Mouse (Mus musculus) limb, embryonic 13.5 days (tissue): ENCODE data around the gene E030018B13Rik. TPM values are rescaled to one million over a fixed set of nuclear protein-coding genes. Genes with fewer than 3 reads are reported as not detected.

Experiments used
- ATAC-seq: fragments of 200-750 bp; cut with Nextera tagmentation; 2 replicates; pipeline ENCODE4 v1.8.0; 2017; ENCODE audit warnings: low read depth, moderate number of reproducible peaks, moderate TSS enrichment; ENCODE audit not compliant: low FRiP score
- H3K27ac ChIP-seq: fragments of 300-500 bp; sonication (generic); 2 replicates; pipeline ENCODE4 v1.5.1; 2015; ENCODE audit warnings: inconsistent platforms, mild to moderate bottlenecking, moderate library complexity
- H3K27me3 ChIP-seq: fragments of 300-500 bp; sonication (generic); 2 replicates; pipeline ENCODE4 v1.6.1; 2015; ENCODE audit warnings: mild to moderate bottlenecking, inconsistent platforms
- H3K36me3 ChIP-seq: fragments of 300-500 bp; sonication (generic); 2 replicates; pipeline ENCODE4 v1.6.1; 2015; ENCODE audit warnings: inconsistent platforms, mild to moderate bottlenecking, moderate library complexity
- H3K4me1 ChIP-seq: fragments of 300-500 bp; sonication (generic); 2 replicates; pipeline ENCODE4 v1.6.1; 2015; ENCODE audit warnings: inconsistent platforms
- H3K4me2 ChIP-seq: fragments of 300-500 bp; sonication (generic); replicated peaks from 2 replicates; pipeline ENCODE4 v1.6.1; 2015; ENCODE audit warnings: inconsistent platforms, mild to moderate bottlenecking, moderate library complexity
- H3K4me3 ChIP-seq: fragments of 300-500 bp; sonication (generic); 2 replicates; pipeline ENCODE4 v1.5.1; 2015; ENCODE audit warnings: moderate library complexity, mild to moderate bottlenecking, inconsistent platforms
- H3K9ac ChIP-seq: fragments of 300-500 bp; sonication (generic); 2 replicates; pipeline ENCODE4 v1.6.1; 2015; ENCODE audit warnings: mild to moderate bottlenecking, inconsistent platforms
- H3K9me3 ChIP-seq: fragments of 300-500 bp; sonication (generic); 2 replicates; pipeline ENCODE4 v1.6.1; 2016; ENCODE audit warnings: inconsistent platforms
- WGBS: fragments of 180-500 bp; shearing (Covaris S2); methylation state at CpG from one replicate; pipeline ENCODE4 v1.1.7; 2015; 5-methylcytosine and 5-hydroxymethylcytosine counted together
- polyA plus RNA-seq: library from polyadenylated mRNA; unstranded; fragments of >200 nt; fragmentation: Nextera tagmentation; extraction: Ambion mirVana; gene quantifications from 2 replicates; pipeline ENCODE4 v1.2.1, GENCODE M21; 2015

Gene E030018B13Rik
- polyA plus RNA-seq, 1 experiment from 2014 or later = 0.14 TPM

- Histone ChIP-seq H3K9ac (no peak overlapping the region), H3K36me3 (no peaks in the 10 kb centered on the region), H3K9me3 (no peaks in the 10 kb centered on the region), H3K4me2 (peak overlapping the region; percentile 41), H3K27ac (peak overlapping the region; percentile 67; the same call in 1 of the 2 replicates), H3K4me3 (no peak overlapping the region), H3K4me1 (peaks cover 46% of the 10 kb centered on the region), H3K27me3 (no peaks in the 10 kb centered on the region)
- peak; percentile 33 for ATAC-seq
- 12% methylated on average over 1 of the region's 1 CpGs for whole genome bisulfite sequencing
Measured at GRCm38 (mm10) chr7:63924151-63924550, 7.5 kb downstream of the E030018B13Rik start.

DNA sequence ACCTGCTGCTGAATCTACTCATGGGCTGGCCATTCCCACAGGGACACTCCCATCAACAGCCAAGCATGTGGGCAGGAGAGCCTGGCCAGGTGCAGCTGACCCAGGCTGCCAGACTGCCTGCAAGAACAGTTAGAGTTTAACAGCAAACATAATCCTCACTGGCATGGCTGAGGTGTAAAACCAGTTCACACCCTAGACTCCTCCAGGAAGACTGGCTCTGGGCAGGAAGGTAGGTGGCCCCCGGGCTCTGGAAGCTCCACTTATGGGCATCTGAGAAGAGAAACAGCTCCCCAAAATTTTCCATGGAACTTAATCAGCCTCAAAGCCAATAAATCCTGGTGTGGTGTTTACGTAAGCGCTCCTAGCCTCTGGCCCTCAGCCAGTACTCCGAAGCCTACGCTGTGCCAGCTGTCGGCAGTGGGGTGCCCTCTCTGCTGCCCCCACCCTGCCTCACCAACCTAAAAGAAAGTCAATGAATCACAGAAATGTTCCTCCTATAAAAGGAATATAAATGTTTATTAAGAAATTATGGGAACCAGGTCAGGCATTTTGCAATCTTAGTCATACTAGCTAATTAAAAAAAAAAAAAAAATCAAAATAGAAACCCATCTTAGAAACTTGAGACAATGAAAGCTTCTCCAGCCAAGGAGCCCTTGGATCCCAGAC is 8.2 kb downstream of the E030018B13Rik start:
- Histone ChIP-seq H3K4me2 (peak overlapping the region; percentile 41), H3K4me3 (no peak overlapping the region), H3K27me3 (no peaks in the 10 kb centered on the region), H3K9me3 (no peaks in the 10 kb centered on the region), H3K4me1 (peaks cover 46% of the 10 kb centered on the region), H3K36me3 (no peaks in the 10 kb centered on the region), H3K9ac (no peak overlapping the region), H3K27ac (peak overlapping the region; percentile 78; the same call in 1 of the 2 replicates)
- WGBS = 9% methylated on average over 6 of the region's 6 CpGs
- ATAC-seq = peak; percentile 76

- H3K4me2 ChIP-seq = peak overlapping the region; percentile 27
- no peak overlapping the region for H3K9ac ChIP-seq
- H3K4me3 ChIP-seq = no peak overlapping the region
- H3K27me3 ChIP-seq = no peaks in the 10 kb centered on the region
- H3K9me3 ChIP-seq = no peaks in the 10 kb centered on the region
- H3K27ac ChIP-seq = peak overlapping the region; percentile 78
- ATAC-seq = peak; percentile 64; the same call in 1 of the 2 replicates
- WGBS = 46% methylated on average over 14 of the region's 14 CpGs
- peaks cover 46% of the 10 kb centered on the region for H3K4me1 ChIP-seq
- no peaks in the 10 kb centered on the region for H3K36me3 ChIP-seq
Measured at GRCm38 (mm10) chr7:63925413-63926360, 9.0 kb downstream of the E030018B13Rik start.

GRCm38 (mm10) chr7:63926492-63926891 is 9.8 kb downstream of the E030018B13Rik start:
- Histone ChIP-seq H3K27ac (peak overlapping the region; percentile 78; the same call in 1 of the 2 replicates), H3K4me2 (no peak overlapping the region), H3K36me3 (no peaks in the 10 kb centered on the region), H3K9ac (no peak overlapping the region), H3K27me3 (no peaks in the 10 kb centered on the region), H3K4me1 (peaks cover 46% of the 10 kb centered on the region), H3K9me3 (no peaks in the 10 kb centered on the region), H3K4me3 (no peak overlapping the region)
- no peak for ATAC-seq
- 88% methylated on average over 3 of the region's 3 CpGs for WGBS

DNA sequence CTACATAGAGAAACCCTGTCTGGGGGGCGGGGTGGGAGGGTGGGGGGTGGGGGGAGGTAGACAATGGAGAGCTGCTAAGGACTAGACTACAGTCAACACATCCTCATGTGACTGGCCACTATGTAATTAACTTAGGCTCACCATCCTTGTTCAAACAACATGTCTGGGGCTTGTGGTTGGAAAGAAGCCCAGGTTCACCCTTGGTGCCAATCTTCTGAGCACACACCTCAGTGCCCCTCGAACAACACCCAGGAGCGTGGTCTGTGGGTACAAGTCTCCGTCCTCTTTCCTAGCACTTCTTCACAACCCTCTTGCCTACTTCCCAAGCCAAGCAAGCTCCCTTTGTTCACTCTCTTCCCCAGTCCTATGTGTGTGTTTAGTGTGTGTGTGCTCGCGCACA is 10.5 kb downstream of the E030018B13Rik start:
- no peaks in the 10 kb centered on the region for H3K9me3 ChIP-seq
- H3K9ac ChIP-seq = no peak overlapping the region
- H3K4me3 ChIP-seq = no peak overlapping the region
- H3K27ac ChIP-seq = no peak overlapping the region
- no peaks in the 10 kb centered on the region for H3K36me3 ChIP-seq
- ATAC-seq = no peak
- H3K4me1 ChIP-seq = peaks cover 41% of the 10 kb centered on the region
- H3K4me2 ChIP-seq = no peak overlapping the region
- 91% methylated on average over 6 of the region's 6 CpGs for WGBS
- H3K27me3 ChIP-seq = no peaks in the 10 kb centered on the region

DNA sequence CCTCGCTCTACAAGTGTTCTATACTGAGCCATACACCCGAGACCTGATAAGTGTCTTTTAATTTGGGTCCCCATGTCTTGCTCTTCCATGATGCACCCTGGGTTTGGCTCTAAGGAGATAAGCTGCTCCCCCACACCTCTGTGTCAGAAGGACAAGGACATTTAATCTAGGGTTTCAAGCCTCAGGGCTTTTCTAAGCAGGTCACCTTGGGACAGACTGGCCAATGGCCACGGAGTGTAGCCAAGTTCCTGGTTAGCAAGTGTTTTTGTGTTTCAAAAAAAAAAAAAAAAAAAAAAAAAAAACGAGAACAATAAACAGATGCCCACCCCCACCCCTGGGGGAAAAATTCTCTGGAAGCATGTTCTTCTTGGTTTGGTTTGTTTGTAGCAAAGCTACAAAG is 12.4 kb downstream of the E030018B13Rik start:
- H3K9me3 ChIP-seq = no peaks in the 10 kb centered on the region
- no peaks in the 10 kb centered on the region for H3K36me3 ChIP-seq
- no peak overlapping the region for H3K27ac ChIP-seq
- H3K9ac ChIP-seq = no peak overlapping the region
- WGBS = 86% methylated on average over 4 of the region's 4 CpGs
- H3K4me2 ChIP-seq = no peak overlapping the region
- H3K4me1 ChIP-seq = peaks cover 27% of the 10 kb centered on the region
- no peak overlapping the region for H3K4me3 ChIP-seq
- no peaks in the 10 kb centered on the region for H3K27me3 ChIP-seq
- no peak for ATAC-seq

DNA sequence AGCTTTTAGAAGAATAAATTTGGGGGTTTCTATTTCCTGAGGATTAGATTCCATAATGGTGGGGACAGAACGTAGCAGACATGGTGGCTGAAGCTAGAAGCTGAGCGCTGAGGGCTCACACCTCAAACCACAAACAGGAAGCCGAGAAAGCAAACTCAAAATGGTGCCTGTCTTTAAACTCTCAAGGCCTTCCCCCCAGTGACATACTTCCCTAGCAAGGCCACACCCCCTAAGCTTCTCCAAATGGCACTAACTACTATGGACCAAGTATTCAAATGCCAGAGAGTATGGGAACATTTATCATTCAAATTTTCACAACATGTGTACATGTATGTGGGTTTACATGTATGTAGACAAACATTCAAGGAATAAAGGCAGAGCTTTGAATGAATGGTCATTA is 13.5 kb downstream of the E030018B13Rik start:
- Histone ChIP-seq H3K4me1 (peaks cover 24% of the 10 kb centered on the region), H3K4me3 (no peak overlapping the region), H3K27ac (no peak overlapping the region), H3K9ac (no peak overlapping the region), H3K9me3 (no peaks in the 10 kb centered on the region), H3K27me3 (no peaks in the 10 kb centered on the region), H3K36me3 (no peaks in the 10 kb centered on the region), H3K4me2 (no peak overlapping the region)
- WGBS = 86% methylated on average over 3 of the region's 3 CpGs
- ATAC-seq = no peak

DNA sequence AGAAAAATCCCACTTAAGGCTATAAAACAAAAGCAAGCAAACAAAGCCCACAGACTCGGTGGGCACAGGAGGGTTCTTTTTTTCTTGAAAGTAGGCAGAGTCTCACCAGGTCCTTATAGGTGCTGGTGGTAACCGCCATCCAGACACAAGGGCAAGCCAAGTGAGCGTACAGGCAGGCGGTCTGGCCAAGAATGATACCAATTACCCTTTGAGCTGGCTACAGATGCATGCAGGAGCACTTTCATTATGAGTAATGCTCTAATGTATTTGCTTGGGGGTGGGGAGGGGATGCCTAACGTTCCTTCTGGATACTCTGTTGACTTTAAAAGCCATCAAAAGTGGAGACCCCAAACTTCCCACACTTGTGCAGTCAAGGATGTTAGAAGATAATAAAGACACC is 14.1 kb downstream of the E030018B13Rik start:
- ATAC-seq = no peak
- Histone ChIP-seq H3K27me3 (no peaks in the 10 kb centered on the region), H3K4me1 (peaks cover 24% of the 10 kb centered on the region), H3K27ac (no peak overlapping the region), H3K9ac (no peak overlapping the region), H3K9me3 (no peaks in the 10 kb centered on the region), H3K4me3 (no peak overlapping the region), H3K4me2 (no peak overlapping the region), H3K36me3 (no peaks in the 10 kb centered on the region)
- 91% methylated on average over 5 of the region's 5 CpGs for WGBS

DNA sequence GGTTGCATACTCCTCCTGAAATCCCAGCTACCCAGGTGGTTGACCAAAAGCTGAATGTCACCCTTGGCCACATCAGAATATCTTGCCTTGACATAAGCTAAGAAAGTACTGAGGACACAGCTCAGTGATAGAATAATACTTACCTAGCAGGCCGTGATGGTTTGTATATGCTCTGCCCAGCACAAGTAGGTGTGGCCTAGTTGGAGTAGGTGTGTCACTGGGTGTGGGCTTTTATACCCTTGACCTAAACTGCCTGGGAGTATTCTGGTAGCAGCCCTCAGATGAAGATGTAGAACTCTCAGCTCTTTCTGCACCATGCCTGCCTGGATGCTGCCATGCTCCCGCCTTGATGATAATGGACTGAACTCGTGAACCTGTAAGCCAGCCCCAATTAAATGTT is 15.8 kb downstream of the E030018B13Rik start:
- 84% methylated on average over 3 of the region's 3 CpGs for whole genome bisulfite sequencing
- no peak overlapping the region for H3K9ac ChIP-seq
- ATAC-seq = no peak
- no peak overlapping the region for H3K27ac ChIP-seq
- no peaks in the 10 kb centered on the region for H3K9me3 ChIP-seq
- H3K4me3 ChIP-seq = no peak overlapping the region
- no peak overlapping the region for H3K4me2 ChIP-seq
- peaks cover 17% of the 10 kb centered on the region for H3K4me1 ChIP-seq
- no peaks in the 10 kb centered on the region for H3K36me3 ChIP-seq
- H3K27me3 ChIP-seq = no peaks in the 10 kb centered on the region

GRCm38 (mm10) chr7:63933905-63934304 is 17.2 kb downstream of the E030018B13Rik start:
- no peaks in the 10 kb centered on the region for H3K27me3 ChIP-seq
- H3K4me3 ChIP-seq = no peak overlapping the region
- H3K36me3 ChIP-seq = no peaks in the 10 kb centered on the region
- H3K4me1 ChIP-seq = peaks cover 17% of the 10 kb centered on the region
- WGBS = 90% methylated on average over 6 of the region's 6 CpGs
- no peak overlapping the region for H3K9ac ChIP-seq
- no peak overlapping the region for H3K27ac ChIP-seq
- no peaks in the 10 kb centered on the region for H3K9me3 ChIP-seq
- no peak for ATAC-seq
- no peak overlapping the region for H3K4me2 ChIP-seq

DNA sequence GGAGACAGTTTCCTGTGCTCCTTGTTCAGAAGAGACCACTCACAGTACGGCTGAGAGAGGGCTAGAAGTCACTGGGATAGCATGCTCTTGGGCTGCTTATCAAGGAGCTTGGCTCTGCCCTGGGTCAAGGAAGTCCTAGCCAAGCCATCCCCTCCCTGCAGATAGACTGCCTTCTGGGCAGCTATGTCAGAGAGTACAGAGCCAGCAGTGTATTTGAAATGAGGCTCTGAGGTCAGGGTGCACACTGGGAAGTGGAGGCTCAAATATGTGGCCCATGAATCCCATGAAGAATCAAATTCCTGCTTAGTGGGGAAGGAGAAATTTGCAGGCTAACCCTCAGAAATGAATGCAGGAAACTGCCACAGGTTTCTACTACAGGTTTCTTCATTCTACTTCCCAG is 17.9 kb downstream of the E030018B13Rik start:
- WGBS = 81% methylated on average over 1 of the region's 1 CpGs
- Histone ChIP-seq H3K9me3 (no peaks in the 10 kb centered on the region), H3K27ac (no peak overlapping the region), H3K27me3 (no peaks in the 10 kb centered on the region), H3K4me2 (no peak overlapping the region), H3K9ac (no peak overlapping the region), H3K36me3 (no peaks in the 10 kb centered on the region), H3K4me3 (no peak overlapping the region), H3K4me1 (peaks cover 17% of the 10 kb centered on the region)
- no peak for ATAC-seq

DNA sequence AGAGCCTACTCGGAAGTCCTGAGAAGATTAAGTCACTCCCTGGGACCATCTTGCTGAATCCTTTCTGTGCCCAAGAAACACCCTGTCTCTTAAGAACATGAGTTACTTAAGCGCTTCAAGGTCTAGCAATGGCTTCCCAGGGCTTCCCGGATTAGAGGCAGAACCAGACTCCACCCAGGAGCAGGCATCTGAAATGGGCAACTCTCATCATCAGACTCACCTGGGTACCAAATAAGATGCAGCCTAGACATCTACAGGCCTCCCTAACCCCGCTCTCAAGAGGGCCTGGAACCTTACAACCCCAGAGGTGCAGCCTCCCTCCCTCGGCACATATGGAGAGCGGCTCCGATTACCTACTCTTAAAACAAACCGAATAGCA is 19.1 kb downstream of the E030018B13Rik start:
- Histone ChIP-seq H3K27me3 (no peaks in the 10 kb centered on the region), H3K4me1 (peaks cover 22% of the 10 kb centered on the region), H3K9me3 (no peaks in the 10 kb centered on the region), H3K4me2 (peak overlapping the region; percentile 90), H3K4me3 (peak overlapping the region; percentile 77), H3K9ac (no peak overlapping the region; the same call in 1 of the 2 replicates), H3K27ac (no peak overlapping the region), H3K36me3 (no peaks in the 10 kb centered on the region)
- WGBS = 20% methylated on average over 8 of the region's 8 CpGs
- ATAC-seq = no peak
